Mouse (Mus musculus) spleen, adult 2 months (tissue): ENCODE measurements around the gene Ptprcap. TPM values are rescaled to one million over a fixed set of nuclear protein-coding genes. Genes with fewer than 3 reads are reported as not detected.
A peak's percentile ranks its signal among the peaks of the same experiment; 100 is the strongest.

Source experiments
- DNase-seq, 2 experiments: peaks; one replicate each; pipeline versions ENCODE4 v3.0.0 to v3.0.0-alpha.2; 2012 to 2021; ENCODE audit warnings: low spot score in 2 of 2, low read depth in 1 of 2
- H3K27ac ChIP-seq: fragments of 200-500 bp; 2 replicates; pipeline ENCODE4 v1.5.1; 2012; ENCODE audit warnings: low read length, inconsistent platforms; ENCODE audit not compliant: insufficient read depth
- H3K27me3 ChIP-seq: fragments of 200-500 bp; 2 replicates; pipeline ENCODE4 v1.6.1; 2012; ENCODE audit warnings: mild to moderate bottlenecking, moderate library complexity, low read length, inconsistent platforms; ENCODE audit not compliant: control insufficient read depth, insufficient read depth
- H3K36me3 ChIP-seq: fragments of 200-500 bp; 2 replicates; pipeline ENCODE4 v1.6.1; 2012; ENCODE audit warnings: mild to moderate bottlenecking, low read length, inconsistent platforms; ENCODE audit not compliant: control insufficient read depth, insufficient read depth
- H3K4me1 ChIP-seq: fragments of 200-500 bp; 2 replicates; pipeline ENCODE4 v1.6.1; 2011; ENCODE audit warnings: inconsistent platforms; ENCODE audit not compliant: control insufficient read depth, insufficient read depth, insufficient read length
- H3K4me3 ChIP-seq: fragments of 200-500 bp; 2 replicates; pipeline ENCODE4 v1.5.1; 2011; ENCODE audit warnings: mild to moderate bottlenecking, inconsistent platforms; ENCODE audit not compliant: insufficient read depth, insufficient read length; ENCODE audit errors: extremely low read depth
- CTCF ChIP-seq: fragments of 200-500 bp; IDR thresholded peaks from 2 replicates; pipeline ENCODE4 v1.5.1; 2011; ENCODE audit warnings: mild to moderate bottlenecking, inconsistent platforms; ENCODE audit not compliant: insufficient read depth, insufficient read length, insufficient replicate concordance; ENCODE audit errors: extremely low read depth
- POLR2A ChIP-seq: fragments of 200-500 bp; IDR thresholded peaks from 2 replicates; pipeline ENCODE4 v1.6.1; 2011; ENCODE audit warnings: low read depth, low read length, inconsistent platforms
- WGBS: fragments of 180-500 bp; shearing (Covaris S2); methylation state at CpG from one replicate; pipeline ENCODE4 v1.1.7; 2018; 5-methylcytosine and 5-hydroxymethylcytosine counted together
- polyA plus RNA-seq: library from polyadenylated mRNA; depleted of rRNA; stranded (reverse); fragments of >200 nt; gene quantifications from 2 replicates; pipeline ENCODE4 v1.2.3, GENCODE M21; 2012

The Ptprcap gene
- polyA plus RNA-seq, 1 experiment: 631 TPM

DNA sequence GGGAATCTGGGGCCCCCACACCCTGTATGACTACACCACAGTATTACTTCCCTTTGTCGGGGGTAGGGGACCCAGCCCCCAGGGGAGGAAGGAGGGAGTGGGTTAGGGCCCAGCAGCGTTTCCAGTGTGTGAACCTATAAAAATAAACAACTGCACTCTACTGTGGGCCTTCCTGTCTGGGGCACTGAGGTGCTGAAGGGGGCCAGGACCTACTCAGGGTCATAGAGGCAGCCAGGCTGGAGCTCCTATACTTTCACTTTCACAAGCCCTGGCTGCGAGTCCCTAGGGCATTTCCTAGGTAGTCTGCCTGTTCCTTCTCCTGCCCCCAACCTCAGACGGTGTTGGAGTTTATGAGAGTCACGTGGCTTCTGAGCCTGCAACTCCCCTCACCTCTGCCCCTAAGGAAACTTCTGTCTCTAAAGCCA is 39.6 kb upstream of the Ptprcap start:
- peak in 1 of 2 experiments; percentile 69 for DNase-seq
- under 1% methylated on average over 5 of the region's 5 CpGs for WGBS
- peaks cover 27% of the 10 kb centered on the region for H3K4me1 ChIP-seq
- peak overlapping the region; percentile 95 for H3K27ac ChIP-seq
- H3K4me3 ChIP-seq: no peak overlapping the region
- peaks cover 41% of the 10 kb centered on the region for H3K36me3 ChIP-seq
- H3K27me3 ChIP-seq: no peaks in the 10 kb centered on the region
- TF ChIP-seq POLR2A (no peak), CTCF (no peak)

DNA sequence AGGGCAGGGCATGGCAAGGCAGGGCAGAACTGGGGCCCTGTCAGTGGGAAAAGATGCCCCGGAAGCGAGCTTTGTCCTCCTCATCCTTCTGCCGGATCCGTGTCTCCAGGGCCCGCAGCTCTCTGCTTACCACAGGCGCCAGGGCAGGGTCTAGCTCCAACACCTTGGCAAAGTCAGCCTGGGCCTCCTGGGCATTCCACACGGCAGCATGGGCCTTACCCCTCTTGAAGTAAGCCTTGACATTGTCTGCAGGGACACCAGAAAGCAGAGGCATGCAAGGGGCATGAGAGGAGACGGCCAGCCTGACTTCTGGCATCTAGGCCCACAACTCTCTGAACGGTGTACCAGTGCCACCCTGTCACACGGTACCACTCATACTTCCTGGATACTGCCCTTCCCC is 38.9 kb upstream of the Ptprcap start:
- Histone ChIP-seq H3K4me1 (peaks cover 27% of the 10 kb centered on the region), H3K27ac (peak overlapping the region; percentile 95), H3K27me3 (no peaks in the 10 kb centered on the region), H3K36me3 (peaks cover 41% of the 10 kb centered on the region), H3K4me3 (no peak overlapping the region)
- 78% methylated on average over 10 of the region's 10 CpGs for WGBS
- TF ChIP-seq CTCF: no peak
- no peak for TF ChIP-seq POLR2A
- no peak for DNase-seq

DNA sequence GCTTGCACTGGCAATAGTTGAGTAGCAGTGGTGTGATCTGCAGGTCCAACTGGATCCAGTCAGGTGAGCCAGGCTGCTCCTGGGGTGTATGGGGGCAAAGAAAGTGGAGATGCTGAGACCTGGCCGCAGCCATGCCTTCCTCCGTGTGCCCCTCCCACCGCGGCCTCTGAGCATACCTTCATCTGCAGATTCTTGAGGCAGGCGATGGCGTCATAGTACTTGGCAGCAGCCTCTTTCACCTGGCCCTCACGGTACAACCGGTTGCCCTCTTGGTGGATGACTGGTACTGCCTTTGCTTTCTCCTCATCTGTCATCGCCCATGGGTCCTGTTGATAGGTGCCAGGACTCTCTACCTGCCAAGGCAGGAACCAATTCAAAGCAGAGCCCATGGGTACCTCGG is 38.3 kb upstream of the Ptprcap start:
- DNase-seq: no peak
- Histone ChIP-seq H3K4me3 (no peak overlapping the region), H3K36me3 (peaks cover 41% of the 10 kb centered on the region), H3K27me3 (no peaks in the 10 kb centered on the region), H3K27ac (peak overlapping the region; percentile 95), H3K4me1 (peaks cover 29% of the 10 kb centered on the region)
- no peak for TF ChIP-seq CTCF
- TF ChIP-seq POLR2A: no peak
- 96% methylated on average over 10 of the region's 10 CpGs for WGBS

DNA sequence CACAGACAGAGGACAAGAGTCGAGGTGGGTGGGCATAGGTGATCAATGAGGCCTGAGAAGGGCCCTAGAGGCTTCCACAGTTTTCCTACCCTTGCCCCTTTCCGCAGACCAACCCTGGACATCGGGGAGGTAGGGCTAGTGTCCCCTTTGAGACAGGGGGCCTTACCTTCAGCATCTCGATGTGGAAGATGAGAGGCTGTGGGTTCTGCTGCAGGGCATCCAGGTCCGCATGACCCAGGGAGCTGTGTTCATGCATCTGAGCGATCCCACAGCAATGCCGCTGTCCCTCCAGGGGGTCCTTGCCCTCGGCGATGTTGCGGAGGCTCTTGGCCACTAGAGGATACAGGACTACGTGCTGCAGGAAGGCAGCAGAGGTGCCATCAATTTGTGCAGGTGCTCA is 37.6 kb upstream of the Ptprcap start:
- WGBS: 94% methylated on average over 11 of the region's 11 CpGs
- peak overlapping the region; percentile 1; the same call in 1 of the 2 replicates for H3K27ac ChIP-seq
- no peak overlapping the region for H3K4me3 ChIP-seq
- H3K36me3 ChIP-seq: peaks cover 38% of the 10 kb centered on the region
- TF ChIP-seq POLR2A (no peak), CTCF (no peak)
- no peak for DNase-seq
- H3K4me1 ChIP-seq: peaks cover 35% of the 10 kb centered on the region
- no peaks in the 10 kb centered on the region for H3K27me3 ChIP-seq

DNA sequence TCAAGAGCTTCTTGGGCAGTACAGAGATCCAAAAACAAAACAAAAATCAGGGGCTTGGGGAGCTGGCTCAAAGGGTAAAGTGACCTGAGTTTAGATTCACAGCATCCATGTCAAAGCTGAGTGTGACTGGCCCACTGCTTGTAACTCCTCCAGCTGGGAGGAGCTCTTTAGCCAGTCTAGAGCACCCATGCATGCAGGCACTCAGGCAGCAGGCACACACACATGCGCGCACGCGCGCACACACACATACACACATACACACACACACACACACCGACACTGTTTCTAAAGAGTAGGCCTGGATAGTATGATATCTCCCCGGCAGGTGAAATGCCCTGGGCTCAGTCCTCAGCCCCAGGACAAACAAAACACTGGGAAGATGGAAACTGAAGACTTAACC is 36.4 kb upstream of the Ptprcap start:
- no peak for DNase-seq
- Histone ChIP-seq H3K4me3 (no peak overlapping the region), H3K27me3 (no peaks in the 10 kb centered on the region), H3K27ac (peak overlapping the region; percentile 15; the same call in 1 of the 2 replicates), H3K36me3 (peaks cover 29% of the 10 kb centered on the region), H3K4me1 (peaks cover 36% of the 10 kb centered on the region)
- TF ChIP-seq CTCF (no peak), POLR2A (no peak)
- 57% methylated on average over 7 of the region's 7 CpGs for WGBS

DNA sequence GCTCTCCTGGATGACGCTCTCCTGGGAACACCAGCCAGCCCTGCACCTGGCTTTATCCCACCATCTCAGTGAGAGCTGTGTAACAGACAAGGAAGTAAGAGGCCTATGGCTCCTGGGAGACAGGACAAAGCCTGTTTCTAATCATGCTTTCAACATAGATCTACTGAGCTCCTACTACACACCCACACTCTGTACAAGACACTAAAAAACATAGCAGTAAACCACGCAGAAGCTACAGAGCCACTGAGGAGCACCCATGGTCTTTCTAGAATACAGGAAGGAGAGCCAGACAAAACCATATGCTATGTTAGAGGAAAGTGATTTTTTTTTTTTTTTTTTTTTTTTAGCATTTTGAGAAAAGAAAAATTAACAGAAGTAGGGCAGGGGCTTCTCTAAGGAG is 35.1 kb upstream of the Ptprcap start:
- 80% methylated on average over 2 of the region's 2 CpGs for WGBS
- DNase-seq: no peak
- TF ChIP-seq POLR2A (no peak), CTCF (no peak)
- H3K27ac ChIP-seq: peak overlapping the region; percentile 72
- H3K36me3 ChIP-seq: peaks cover 21% of the 10 kb centered on the region
- H3K4me3 ChIP-seq: no peak overlapping the region
- H3K27me3 ChIP-seq: no peaks in the 10 kb centered on the region
- peaks cover 35% of the 10 kb centered on the region for H3K4me1 ChIP-seq

DNA sequence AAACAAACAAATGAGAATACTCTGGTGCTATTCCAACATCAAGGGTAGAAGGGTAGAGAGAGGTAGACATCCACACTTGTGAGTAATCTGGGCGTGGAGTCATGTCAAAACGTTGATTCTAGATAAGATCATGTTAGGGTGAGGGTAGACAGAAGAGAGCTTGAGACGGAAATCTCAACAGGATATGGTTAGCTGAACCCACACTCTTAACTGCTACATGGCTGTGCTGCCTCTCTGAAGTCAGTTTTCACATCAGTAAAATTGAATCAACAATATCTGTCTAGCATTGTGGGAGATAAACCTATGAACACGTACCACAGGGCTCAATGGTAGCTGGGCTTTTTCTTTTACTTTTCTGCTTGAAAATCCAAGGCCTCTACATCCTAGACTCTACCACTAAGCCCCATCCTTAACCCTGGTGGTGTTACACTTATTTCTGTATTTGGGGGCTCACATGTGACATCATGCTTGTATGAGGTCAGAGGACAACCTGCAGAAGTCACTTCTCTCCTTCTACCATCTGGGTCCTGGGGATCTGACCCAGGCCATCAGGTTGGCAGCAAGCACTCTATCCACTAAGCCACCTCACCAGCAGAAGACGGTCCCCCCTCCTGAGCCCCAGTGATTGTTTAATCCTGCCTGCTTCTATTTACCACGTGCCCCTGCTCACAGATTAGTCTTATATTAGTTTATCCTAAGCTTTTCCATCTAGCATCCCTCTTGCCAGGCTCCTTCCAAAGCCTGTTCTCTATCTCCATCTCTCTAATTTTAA is 33.5 kb upstream of the Ptprcap start:
- DNase-seq: peak; percentile 9 to 69
- H3K27ac ChIP-seq: peak overlapping the region; percentile 99
- peaks cover 16% of the 10 kb centered on the region for H3K36me3 ChIP-seq
- 30% methylated on average over 6 of the region's 6 CpGs for WGBS
- no peaks in the 10 kb centered on the region for H3K27me3 ChIP-seq
- H3K4me3 ChIP-seq: peak overlapping the region; percentile 8
- TF ChIP-seq POLR2A (no peak), CTCF (no peak)
- peaks cover 30% of the 10 kb centered on the region for H3K4me1 ChIP-seq
